Mouse (Mus musculus) cerebellum, adult 2 months (tissue): ENCODE data around the gene Csgalnact2. TPM values are rescaled to one million over a fixed set of nuclear protein-coding genes. Genes with fewer than 3 reads are reported as not detected.

ENCODE experiments used
- DNase-seq, 2 experiments: peaks; one replicate each; pipeline ENCODE4 v3.0.0; 2021
- H3K27ac ChIP-seq: fragments of 200-500 bp; 2 replicates; pipeline ENCODE4 v1.5.1; 2012; ENCODE audit warnings: low read length, control low read depth, inconsistent platforms; ENCODE audit not compliant: insufficient read depth
- H3K27me3 ChIP-seq: fragments of 200-500 bp; 2 replicates; pipeline ENCODE4 v1.6.1; 2012; ENCODE audit warnings: inconsistent platforms, mild to moderate bottlenecking, low read length, moderate library complexity; ENCODE audit not compliant: control insufficient read depth, insufficient read depth
- H3K4me1 ChIP-seq: fragments of 200-500 bp; 2 replicates; pipeline ENCODE4 v1.6.1; 2011; ENCODE audit warnings: low read length; ENCODE audit not compliant: control insufficient read depth, insufficient read depth
- H3K4me3 ChIP-seq: fragments of 200-500 bp; replicated peaks from 2 replicates; pipeline ENCODE3; 2011; ENCODE audit warnings: mild to moderate bottlenecking, low read depth, low read length, control low read depth; ENCODE audit not compliant: insufficient read depth
- CTCF ChIP-seq: fragments of 200-500 bp; IDR thresholded peaks from 2 replicates; pipeline ENCODE4 v1.5.1; 2011; ENCODE audit warnings: low read depth, mild to moderate bottlenecking, control low read depth, low read length, moderate library complexity, borderline replicate concordance; ENCODE audit not compliant: insufficient read depth
- POLR2A ChIP-seq: fragments of 200-500 bp; IDR thresholded peaks from 2 replicates; pipeline ENCODE4 v1.6.1; 2011; ENCODE audit warnings: low read length, control low read depth, borderline replicate concordance; ENCODE audit not compliant: insufficient read depth
- WGBS: fragments of 180-500 bp; shearing (Covaris S2); methylation state at CpG from one replicate; pipeline ENCODE4 v1.1.7; 2018; 5-methylcytosine and 5-hydroxymethylcytosine counted together
- polyA plus RNA-seq: library from polyadenylated mRNA; depleted of rRNA; stranded (reverse); fragments of >200 nt; gene quantifications from 2 replicates; pipeline ENCODE4 v1.2.3, GENCODE M21; 2012

Gene Csgalnact2
- polyA plus RNA-seq, 1 experiment, result 10.2 TPM

DNA sequence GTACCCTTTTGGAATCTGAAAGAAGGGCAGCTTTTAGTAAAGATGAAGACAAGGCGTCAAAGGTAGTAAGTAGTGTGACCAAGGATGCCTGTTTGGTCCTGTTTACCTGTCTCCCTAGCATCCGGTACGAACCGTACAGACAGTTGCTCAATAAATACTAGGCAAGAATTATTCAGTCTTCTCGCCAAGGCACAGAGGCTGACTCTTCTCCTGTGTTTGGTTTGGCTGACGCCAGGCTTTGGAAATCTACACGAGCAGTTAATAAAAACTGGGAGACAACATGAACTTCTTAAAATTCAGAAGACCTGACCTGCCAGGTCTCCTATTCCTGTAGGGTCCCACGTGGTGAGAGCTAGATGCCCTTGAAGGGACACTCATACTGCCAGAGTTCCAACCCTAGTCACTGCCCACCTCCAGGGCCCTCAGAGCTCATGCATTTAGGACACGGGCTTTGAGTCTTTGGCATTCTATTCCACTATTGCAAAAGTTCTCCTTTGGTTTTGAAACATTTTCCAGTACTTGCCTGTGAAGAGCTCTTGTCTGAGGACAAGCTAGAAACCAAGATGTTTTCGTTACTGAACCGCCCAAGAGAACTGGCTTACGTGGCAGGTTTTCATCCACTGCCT is 23.6 kb upstream of the Csgalnact2 start:
- WGBS, result 87% methylated on average over 12 of the region's 12 CpGs
- Histone ChIP-seq H3K27ac (no peak overlapping the region), H3K27me3 (no peaks in the 10 kb centered on the region), H3K4me3 (no peak overlapping the region), H3K4me1 (no peaks in the 10 kb centered on the region)
- DNase-seq, result no peak
- TF ChIP-seq POLR2A (no peak), CTCF (no peak)

DNA sequence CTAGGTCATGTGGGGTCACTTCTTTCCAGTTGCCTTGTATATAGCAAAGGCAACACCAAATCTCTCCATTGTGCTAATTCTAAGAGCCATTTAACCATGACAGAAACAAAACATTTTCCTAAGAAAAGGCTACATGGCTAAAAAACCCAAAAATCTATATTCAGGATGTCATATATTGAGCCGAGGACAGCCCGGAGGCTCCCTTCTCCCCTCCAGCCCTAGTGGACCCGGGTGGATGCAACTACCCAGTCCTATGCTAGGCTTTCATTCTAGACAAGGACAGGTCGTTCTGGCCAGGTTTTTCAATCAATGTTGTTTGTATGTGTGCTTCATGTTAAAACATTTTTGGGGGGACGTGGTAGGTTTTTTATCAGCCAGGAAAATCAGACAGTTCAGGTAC is 14.2 kb upstream of the Csgalnact2 start:
- no peak for DNase-seq
- Histone ChIP-seq H3K4me3 (no peak overlapping the region), H3K27me3 (no peaks in the 10 kb centered on the region), H3K27ac (no peak overlapping the region), H3K4me1 (no peaks in the 10 kb centered on the region)
- 61% methylated on average over 5 of the region's 5 CpGs for WGBS
- TF ChIP-seq CTCF (no peak), POLR2A (no peak)

DNA sequence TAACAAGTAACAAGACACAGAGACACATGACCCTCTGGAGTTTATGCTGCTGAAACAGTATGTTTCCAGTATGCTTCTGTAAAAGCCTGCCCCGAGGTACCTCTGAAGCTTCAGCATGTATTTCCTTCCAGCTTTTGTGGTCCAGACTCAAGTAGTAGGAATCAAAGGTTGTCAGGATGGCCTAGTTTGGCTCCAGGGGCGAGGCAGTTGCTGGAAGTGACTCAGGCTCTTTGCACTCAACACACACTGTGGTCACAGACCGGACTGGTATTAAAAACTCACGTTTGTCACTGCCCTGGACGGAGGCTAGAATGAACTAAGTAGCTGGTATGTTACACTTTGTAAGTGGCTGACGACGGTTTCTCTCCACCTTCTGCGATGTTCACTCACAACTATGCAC is 12.0 kb upstream of the Csgalnact2 start:
- Histone ChIP-seq H3K4me3 (no peak overlapping the region), H3K27ac (no peak overlapping the region), H3K4me1 (no peaks in the 10 kb centered on the region), H3K27me3 (no peaks in the 10 kb centered on the region)
- TF ChIP-seq POLR2A, result no peak
- no peak for TF ChIP-seq CTCF
- no peak for DNase-seq
- 89% methylated on average over 8 of the region's 8 CpGs for WGBS

DNA sequence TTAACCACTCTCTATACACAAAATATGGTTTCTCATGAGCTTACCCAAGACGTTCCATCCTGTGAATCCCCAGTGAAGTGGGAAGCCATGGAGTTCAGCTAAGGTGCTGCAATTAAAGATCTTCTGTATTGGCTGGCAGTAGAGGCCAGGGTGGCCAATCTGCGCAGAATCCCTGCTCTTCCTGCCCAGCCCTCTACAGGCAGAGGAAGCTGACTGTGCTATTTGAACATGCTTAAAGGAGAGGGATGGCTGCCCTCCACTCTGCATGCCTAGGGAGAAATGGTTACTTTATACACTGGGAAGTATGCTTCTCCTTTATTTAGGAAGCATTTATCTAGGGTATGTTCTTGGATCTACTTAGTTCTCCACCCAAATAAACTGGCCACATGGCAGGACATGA is 11.6 kb upstream of the Csgalnact2 start:
- Histone ChIP-seq H3K4me3 (no peak overlapping the region), H3K27me3 (no peaks in the 10 kb centered on the region), H3K4me1 (no peaks in the 10 kb centered on the region), H3K27ac (no peak overlapping the region)
- 81% methylated on average over 2 of the region's 2 CpGs for WGBS
- TF ChIP-seq POLR2A (no peak), CTCF (no peak)
- no peak for DNase-seq

DNA sequence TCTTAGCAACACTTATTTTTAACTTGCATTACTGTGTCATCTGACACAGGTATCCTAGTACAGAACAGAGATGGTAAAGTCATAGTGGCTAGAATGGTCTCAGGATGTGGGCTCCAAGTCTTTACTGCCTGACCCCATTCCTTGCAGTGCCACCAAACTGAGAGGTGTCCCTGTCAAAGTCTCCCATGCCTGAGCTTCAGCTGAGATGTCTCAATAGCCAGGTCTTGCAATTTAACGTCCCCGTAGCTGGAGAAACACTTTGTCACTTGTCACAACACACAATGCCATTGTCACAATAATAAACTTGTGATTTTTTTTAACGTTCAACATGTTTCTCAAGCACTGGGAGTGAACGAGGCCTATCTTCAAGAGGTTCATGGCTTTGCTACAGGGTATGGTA is 11.2 kb upstream of the Csgalnact2 start:
- DNase-seq, result no peak
- Histone ChIP-seq H3K27ac (no peak overlapping the region), H3K4me3 (no peak overlapping the region), H3K4me1 (no peaks in the 10 kb centered on the region), H3K27me3 (no peaks in the 10 kb centered on the region)
- TF ChIP-seq POLR2A, result no peak
- TF ChIP-seq CTCF, result no peak
- WGBS, result 86% methylated on average over 4 of the region's 4 CpGs

DNA sequence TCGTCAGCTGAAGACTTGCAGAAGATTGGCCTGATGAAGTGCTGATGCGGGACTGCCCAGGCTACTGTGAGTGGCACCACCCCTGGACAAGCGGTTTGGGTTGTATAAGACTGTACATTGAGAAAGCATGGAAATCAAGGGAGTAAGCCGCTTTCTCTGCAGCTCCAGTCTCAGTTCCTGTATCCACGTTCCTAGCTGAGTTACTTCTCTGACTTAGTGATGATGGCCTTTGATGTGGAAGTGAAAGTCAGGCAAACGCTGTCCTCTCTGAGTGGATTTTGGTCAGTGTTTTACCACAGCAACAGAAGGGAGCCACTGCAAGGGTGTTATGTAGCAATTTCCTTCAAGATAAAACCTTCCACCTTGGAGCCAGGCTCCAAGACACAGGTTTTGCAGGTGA is 2.0 kb upstream of the Csgalnact2 start:
- no peak overlapping the region for H3K4me3 ChIP-seq
- WGBS, result 88% methylated on average over 6 of the region's 6 CpGs
- no peak for DNase-seq

DNA sequence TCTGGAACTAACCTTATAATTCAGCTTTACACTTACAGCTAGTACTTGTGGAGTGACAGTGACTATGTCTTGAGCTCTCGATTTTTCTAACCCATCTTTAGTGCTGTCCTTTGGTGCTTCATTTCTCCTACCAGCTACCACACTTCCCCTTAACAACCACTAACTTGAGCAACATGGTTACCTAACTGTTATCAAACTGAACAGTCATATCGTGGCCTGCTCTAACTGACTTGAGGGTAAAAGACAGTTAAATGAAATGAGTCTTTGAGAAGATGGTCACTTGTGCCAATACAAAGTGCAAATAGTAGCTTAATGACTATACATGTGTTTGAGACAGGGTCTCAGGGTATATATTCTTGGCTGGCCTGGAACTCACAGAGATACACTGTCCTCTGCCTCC is 1.8 kb downstream of the Csgalnact2 start:
- Histone ChIP-seq H3K4me3 (no peak overlapping the region), H3K4me1 (no peaks in the 10 kb centered on the region; the same call in 1 of the 2 replicates), H3K27me3 (no peaks in the 10 kb centered on the region), H3K27ac (no peak overlapping the region)
- DNase-seq, result no peak
- WGBS, result 84% methylated on average over 2 of the region's 2 CpGs
- TF ChIP-seq CTCF, result no peak
- no peak for TF ChIP-seq POLR2A

More for the DNA sequence above, 2.0 kb upstream of the Csgalnact2 start:
- TF ChIP-seq CTCF (no peak), POLR2A (no peak)
- no peaks in the 10 kb centered on the region; the same call in 1 of the 2 replicates for H3K27me3 ChIP-seq
- H3K27ac ChIP-seq, result no peak overlapping the region
- H3K4me1 ChIP-seq, result no peaks in the 10 kb centered on the region; the same call in 1 of the 2 replicates

DNA sequence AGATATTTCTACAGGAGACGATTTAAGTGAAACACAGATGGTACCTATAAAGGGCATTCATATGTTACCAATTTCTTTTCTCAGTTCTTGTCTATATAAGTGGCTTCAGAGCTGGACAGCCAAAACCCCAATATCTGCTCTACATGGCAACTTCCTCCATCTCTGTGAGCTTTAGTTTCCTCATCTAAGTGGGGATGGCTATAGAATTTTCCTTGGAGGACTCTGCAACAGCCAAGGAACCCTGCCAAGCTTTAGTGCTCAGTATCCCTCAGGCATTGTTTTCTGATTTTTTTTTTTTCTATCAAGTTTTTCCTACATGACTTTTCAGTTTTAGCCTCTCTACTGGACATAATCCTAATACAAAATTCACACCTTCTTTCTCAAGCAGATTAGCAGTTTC is 4.5 kb downstream of the Csgalnact2 start:
- WGBS, result 72% methylated on average over 1 of the region's 1 CpGs
- Histone ChIP-seq H3K27me3 (no peaks in the 10 kb centered on the region), H3K27ac (no peak overlapping the region), H3K4me1 (no peaks in the 10 kb centered on the region; the same call in 1 of the 2 replicates), H3K4me3 (no peak overlapping the region)
- DNase-seq, result no peak
- TF ChIP-seq POLR2A (no peak), CTCF (no peak)

DNA sequence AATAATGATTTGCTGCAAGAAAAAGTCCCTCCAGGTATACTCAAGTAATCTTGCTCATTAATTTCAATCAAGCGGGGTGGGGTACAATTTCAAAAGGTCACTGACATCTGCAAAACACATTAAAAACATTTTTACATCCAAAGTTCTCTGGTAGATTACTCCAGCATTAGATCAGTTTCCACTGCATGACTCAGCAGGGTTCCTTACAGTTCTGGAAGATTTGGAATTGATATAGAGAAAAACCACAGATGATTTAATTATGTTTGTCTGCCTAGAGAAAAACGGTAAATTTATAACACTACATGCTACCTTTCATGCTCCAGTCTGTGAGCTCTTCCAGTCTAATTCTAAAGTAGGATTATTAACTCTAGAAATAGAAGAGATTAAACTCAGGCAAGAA is 8.9 kb downstream of the Csgalnact2 start:
- no peak for TF ChIP-seq CTCF
- TF ChIP-seq POLR2A, result no peak
- DNase-seq, result no peak
- no peaks in the 10 kb centered on the region for H3K4me1 ChIP-seq
- no peaks in the 10 kb centered on the region for H3K27me3 ChIP-seq
- no peak overlapping the region for H3K4me3 ChIP-seq
- no peak overlapping the region for H3K27ac ChIP-seq
- 63% methylated on average over 2 of the region's 2 CpGs for WGBS
